Mouse (Mus musculus) spleen, adult 2 months (tissue): Measurements from ENCODE around the gene Rps21.
"Not testable (repeated sequence)": the region's sequence is repeated elsewhere in the genome, so short reads cannot be mapped to it uniquely, and the experiment has no call there.

Source experiments
- CTCF ChIP-seq: fragments of 200-500 bp; IDR thresholded peaks from 2 replicates; pipeline ENCODE4 v1.5.1; 2011; ENCODE audit warnings: mild to moderate bottlenecking, inconsistent platforms; ENCODE audit not compliant: insufficient read depth, insufficient read length, insufficient replicate concordance; ENCODE audit errors: extremely low read depth
- POLR2A ChIP-seq: fragments of 200-500 bp; IDR thresholded peaks from 2 replicates; pipeline ENCODE4 v1.6.1; 2011; ENCODE audit warnings: low read depth, low read length, inconsistent platforms

DNA sequence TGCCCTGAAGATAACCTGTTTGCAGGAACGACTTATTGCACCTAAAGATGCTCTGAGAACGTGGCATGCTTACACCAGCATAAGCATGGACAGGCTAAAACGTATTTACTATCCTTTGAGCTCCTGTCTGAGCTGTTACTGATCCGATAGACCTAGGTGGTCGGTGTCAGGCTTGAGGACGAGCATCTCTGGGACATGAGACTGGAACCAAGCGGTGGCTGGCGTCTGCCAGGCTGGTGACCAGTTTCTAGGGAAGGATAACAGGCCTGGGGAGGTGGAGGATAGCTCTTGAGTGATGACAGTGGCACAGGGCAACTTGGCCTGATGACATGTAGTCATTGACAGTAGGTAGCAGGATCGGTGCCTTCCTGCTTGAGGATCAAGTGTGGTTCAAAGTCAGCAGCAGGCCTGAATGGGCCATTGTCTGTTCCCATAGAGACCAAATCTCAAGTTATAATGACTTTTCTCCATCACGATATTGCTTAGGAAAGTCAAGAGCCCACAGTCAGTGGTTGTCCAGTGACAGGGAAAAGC is 1.8 kb downstream of the Rps21 start:
- not testable (repeated sequence) for TF ChIP-seq CTCF, POLR2A
